Mouse (Mus musculus) cerebellum, postnatal 10 days (tissue): ENCODE measurements around the gene Lamc2.
A peak's percentile ranks its signal among the peaks of the same experiment; 100 is the strongest.
"Not testable (repeated sequence)": the region's sequence is repeated elsewhere in the genome, so short reads cannot be mapped to it uniquely, and the experiment has no call there.

Experiments
- DNase-seq, 2 experiments: peaks; one replicate each; pipeline ENCODE4 v3.0.0; 2021; ENCODE audit warnings: mixed read lengths in 2 of 2

The Lamc2 gene

DNA sequence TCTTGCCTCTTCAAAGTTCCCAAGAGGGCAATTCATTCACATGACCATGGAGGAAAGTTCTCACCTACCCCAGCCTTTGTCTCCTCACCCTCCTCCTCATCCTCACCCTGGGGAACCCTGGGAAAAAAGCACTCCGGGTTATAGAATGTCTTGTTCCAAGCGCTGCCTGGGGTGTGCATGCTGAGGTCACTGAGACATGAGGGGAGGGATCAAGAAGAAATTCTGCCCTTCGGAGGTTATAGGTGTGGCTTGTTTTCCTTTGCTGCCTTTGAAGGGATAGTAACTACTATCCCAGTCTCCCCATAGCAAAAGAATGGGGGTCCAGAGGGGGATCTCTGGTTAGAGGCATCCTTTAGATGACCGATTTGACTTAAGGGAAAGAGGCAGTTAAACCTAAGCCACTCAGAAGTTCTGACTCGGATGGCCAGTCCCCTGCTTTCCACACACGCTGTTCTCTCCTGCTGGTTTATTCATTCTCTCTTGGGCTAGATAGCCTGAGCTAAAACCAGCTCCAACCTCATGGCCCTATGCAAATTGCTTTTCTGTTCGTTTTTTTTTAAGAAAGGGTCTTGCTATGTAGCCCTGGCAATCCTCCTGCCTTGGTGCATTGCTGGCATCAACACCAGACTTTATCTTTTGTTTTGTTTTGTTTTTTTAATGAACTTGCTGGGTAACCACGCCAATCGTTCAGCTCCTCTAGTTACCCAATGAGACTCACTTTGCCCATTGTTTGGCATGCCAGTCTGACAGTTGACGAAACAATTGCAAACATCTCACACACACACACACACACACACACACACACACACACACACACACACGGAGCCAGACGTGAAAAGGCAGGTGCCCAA, 91.8 kb downstream of the Lamc2 start:
- no peak for DNase-seq

DNA sequence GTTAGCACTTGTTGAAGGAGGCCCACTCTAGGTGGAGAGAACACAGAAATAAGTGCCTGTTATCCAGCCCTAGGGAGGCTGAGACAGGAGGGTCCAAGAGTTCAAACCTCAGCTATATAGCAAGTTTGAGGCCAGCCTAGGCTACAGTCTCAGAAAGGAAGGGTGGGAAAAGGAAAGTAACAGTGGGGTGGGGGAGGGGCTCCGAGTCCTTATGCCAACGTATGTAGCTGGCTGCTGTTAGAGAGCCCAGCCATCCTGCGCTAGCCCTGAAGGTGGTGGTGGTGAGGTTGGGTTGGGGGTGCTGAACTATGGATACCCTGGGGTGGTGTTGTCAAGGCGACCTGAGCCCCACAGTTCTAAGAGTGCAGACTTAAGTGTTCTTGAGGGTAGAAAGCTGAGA, 92.7 kb downstream of the Lamc2 start:
- no peak for DNase-seq

DNA sequence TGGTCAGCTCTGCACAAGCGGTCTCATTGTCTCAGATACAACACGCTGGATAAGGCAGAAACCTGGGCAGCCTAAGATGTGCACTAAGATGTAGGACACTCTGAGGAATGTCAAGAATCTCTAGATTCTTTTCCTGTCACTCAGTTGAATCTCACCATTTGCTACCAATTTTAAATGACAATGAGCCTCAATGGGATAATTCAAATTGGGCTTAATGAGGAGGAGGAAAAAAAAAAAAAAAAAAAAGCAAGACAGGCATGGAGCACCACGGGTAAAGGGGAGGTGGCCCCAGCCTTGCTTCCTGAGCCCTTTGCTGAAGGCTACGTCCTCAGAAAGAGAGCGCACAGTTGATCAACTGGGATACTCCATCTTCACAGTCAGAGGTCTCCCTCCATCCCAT, 93.1 kb downstream of the Lamc2 start:
- no peak for DNase-seq

DNA sequence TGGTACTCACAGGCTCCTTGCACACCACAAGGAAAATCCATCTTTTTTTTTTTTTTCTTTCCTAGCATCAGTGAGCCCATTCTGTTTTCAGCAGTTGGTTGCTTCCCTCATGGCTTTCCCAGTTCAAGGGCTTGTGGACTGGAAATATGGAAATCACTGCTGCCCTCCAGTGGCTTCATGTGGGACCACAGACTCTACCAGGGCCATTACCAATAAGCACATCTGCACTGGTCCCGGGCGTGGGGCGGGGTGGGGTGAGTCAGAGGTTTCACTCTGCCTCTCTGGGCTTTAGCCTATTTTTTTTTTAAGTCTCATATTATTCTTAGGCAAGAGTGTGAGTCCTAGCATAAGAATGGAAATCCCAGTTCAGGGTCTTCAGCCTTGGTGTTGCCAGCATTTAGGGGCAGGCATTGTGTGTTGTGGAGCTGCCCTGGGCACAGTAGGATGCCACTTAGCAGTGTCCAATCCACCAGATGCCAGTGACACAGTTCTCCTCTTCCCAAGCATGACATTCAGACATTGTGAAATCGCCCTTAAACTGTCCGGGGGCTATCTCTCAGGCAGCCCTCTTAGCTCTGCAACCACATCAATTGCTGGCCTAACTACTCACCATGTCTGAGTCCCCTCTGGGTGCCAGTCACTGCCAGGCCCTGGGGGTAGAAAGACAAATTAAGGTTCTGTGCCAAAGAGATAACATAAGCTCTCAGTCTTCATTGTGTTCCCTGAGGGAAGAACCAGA, 93.8 kb downstream of the Lamc2 start:
- peak; percentile 81 to 84 for DNase-seq

DNA sequence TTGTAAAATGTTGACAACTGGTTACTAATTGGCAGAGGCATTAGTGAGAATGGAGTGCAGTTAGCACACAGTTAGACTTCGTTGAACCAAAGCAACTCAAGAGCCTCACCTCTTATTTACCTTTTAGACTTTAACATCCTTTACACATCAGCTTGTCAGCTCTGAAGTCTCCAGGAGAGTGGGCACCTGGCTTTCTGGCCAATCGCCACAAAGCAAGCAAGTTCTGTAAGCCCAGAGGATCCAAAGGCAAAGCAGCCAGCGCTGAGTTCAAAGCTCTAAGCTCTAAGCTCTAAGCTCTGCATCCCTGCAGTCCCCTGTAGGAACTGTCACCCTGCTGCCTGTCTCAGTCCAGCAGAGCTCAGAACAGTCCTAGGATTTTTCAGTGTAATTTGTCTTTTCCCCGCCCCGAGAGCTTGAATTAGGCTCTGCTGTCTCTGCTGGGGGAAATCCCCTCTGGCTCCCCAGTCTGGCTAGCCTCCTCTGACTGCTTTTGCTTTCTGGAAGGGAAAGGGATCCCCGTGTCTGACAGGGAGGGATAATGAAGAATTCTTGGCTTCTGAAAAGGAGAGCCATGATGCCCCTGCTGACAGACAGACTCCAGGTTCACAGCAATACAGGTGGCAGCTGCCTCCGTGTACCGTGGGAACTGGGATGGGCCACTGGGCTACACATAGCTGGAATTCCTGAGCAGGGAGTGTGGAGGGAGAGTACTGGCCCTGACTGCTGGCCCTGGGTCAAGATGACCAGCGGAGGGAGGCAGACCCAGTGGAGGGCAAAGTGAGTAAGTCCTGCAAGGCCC, 94.6 kb downstream of the Lamc2 start:
- DNase-seq: peak; percentile 32 to 34

DNA sequence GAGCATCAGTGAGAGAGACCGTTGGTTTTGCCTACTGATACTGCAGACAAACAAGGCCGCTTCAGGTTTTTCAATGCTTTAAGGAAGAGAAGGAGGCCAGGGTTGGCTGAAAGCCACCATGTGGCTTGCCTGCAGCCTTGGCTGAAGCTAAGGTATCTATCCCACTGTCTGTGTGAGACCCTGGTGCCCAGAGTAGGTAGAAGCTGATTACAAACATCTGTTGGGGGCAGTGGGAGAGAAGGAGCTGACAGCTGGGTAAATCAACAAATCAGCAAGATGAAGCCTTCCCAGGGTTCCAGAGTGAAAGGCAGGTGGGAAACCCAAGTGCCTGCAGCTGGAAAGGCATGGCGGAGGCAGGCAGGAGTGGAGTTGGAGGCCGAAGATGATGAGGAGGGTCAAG, 95.4 kb downstream of the Lamc2 start:
- no peak for DNase-seq

DNA sequence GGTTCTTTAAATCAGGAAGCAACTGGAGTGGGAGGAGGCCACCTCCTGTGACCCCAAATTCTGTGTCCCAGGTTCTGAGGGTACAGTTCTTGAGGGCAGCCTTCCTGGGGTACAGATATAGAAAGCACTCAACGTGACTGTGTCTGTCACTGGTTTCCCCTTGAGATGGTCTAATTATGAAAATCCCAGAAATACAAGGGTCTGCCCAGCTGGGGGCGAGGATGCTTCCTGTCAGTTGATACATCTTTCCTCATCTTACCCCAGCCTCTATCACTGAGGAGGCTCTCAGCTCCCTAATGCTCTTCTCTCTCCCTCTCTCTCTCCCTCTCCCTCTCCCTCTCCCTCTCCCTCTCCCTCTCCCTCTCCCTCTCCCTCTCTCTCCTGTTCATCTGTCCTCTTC, 96.2 kb downstream of the Lamc2 start:
- DNase-seq: no peak

DNA sequence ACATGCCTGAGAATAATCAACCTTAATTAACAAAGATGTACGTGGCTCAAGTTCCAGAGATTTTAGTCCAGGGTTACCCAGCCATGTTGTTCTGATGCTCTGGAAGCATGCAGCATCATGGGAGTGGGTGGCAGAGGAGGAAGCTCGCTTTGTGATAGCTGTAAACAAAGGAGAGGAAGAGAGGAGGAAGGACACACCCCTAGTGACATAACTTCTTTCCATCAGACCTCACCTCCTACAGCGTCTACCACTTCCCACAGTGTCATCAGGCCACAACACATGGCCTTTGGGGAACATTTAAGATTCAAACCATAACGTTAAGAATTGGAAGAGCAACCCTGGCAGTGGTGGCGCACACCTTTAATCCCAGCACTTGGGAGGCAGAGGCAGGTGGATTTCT, 98.5 kb downstream of the Lamc2 start:
- no peak for DNase-seq

DNA sequence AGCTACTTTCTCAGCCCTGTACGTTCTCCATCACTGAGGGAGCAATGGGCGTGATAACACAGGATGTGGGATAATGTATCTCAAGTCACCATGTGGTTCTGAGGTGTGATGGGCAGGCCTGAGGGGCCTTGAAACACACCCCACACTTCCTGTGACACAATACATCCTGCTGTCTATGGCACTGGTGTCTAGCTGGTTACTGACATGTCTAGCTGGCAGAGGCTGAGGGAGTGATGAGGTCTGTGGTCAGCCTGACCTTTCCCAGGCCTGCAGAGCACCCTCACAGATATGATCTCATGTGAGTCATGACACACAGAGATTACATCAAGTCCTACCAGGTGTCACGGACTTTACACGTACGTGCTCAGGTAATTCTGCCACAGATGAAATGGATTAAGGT, 101.0 kb downstream of the Lamc2 start:
- no peak for DNase-seq

DNA sequence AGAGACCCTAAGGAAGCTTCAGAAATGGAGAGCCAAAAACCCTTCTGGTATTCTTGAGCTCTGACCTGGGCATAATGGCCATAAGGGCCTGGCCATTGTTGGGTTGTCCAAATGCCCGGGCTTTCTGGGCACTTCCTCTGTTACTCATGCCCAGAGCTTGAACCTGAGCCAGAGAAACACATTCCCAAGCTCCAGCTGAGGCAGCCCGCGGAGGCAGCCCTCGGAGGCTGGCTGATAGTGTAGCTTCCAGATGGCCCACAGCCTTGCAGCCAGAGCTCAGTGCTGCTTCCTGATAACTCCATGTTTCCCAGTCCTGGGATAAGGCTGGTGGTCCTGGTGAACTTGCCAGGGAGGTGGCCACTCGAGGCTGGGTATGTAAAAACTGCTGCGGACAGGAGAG, 102.1 kb downstream of the Lamc2 start:
- DNase-seq: peak; percentile 83 to 86

DNA sequence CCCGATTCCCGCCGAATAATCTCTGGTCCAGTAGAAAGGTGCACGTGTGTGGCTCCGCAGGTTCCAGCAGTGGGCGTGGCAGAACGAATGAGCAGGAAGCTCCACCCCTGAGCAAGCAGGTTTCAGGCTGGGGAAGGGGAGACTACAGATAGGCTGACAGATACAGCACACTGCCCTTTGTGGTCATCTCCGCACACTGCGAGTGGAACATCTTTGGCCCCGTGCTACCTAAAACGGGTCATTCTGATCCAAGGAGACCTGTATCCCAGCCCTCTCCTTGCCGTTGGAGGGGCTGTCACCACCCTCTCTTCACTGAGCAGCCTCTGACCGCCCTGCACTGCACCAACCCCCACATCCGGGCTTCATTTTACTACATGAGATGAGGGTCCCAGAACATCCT, 103.0 kb downstream of the Lamc2 start:
- not testable (repeated sequence) for DNase-seq

DNA sequence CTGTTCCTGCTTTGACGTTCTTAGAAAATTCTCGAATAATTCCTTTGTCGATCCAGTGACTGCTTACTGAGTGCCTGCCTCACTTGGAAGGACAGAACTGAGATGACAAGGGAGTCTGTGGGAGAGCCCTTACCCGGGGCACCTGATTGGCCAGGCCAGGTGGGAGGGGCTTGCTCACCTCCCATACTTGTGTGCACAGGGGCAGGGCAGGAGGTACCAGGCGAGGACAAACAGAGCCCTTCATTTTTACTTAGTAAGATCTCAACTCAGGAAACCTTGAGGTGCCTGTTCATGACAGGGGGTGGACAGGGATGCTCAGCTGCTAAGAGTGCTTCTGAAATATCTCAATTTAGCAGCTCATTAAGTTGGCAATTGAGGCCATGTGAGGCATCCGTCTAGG, 110.3 kb downstream of the Lamc2 start:
- no peak for DNase-seq

DNA sequence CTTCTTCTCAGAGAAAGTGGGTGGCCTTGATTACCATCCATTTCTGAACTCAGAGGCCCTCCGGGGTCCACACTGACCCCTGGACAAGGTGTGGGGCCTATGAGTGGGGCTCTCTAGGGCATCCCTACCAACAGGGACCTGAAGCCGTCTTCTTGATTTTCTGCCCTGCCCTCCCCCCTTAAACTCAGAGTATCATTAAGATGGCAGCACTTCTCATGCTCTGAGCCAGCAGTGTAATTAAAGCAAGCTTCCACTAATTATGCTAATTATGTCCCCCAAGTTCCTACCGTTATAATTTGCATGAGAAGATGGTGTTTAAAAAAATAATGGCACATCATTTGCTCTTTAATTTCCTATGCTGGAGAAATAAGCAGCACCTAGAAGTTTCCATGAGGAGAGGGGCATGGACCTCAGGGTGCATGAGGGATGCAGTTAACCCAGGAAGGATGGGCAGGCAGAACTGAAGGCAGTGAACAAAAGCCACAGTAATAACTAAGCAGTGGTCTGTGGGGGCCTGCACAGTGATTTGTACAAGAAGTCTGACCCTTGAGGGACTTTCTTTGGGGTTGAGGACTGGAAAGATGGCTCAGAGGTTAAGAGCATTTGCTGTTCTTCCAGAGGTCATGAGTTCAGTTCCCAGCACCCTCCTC, 111.0 kb downstream of the Lamc2 start:
- DNase-seq: no peak

DNA sequence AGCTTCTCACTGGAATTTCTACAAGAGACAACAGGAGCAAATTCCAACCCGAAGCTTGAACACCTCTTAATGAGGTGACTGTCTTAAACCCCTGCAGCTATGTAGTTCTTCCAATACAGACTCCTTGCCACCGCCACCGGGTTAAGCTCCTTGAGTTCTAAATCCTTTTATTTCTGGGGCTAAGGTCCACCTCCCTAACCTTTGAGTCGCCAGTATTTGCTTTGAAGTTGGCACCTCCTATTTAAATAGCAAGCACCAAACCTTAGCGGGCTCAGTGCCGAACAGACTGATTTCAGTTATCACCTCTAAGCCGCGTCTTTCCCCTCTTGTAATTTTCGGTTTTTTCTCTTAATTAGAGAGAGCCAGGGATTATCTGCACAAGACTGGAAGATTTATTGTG, 112.8 kb downstream of the Lamc2 start:
- DNase-seq: no peak
